ENCODE assay signal across 28 mouse cellular contexts in the genomic region with DNA sequence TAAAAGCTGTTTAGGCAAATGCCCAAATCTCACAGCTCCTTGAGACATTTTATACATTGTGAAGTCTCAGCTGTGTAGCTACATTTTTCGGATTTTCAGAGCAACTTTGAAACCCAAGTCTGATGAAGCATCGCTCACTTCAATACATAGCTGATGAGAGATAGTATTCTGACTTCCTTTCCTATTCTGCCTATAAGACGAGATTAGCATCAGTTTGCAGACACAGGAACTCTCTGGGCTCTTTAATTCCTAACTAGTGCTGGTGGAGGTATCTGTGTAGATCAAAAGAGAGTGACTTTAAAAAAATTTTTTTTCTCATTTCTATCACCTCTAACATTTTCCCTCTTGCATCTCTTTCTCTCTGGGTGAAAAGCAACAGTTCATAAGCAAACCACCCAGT. TPM values are rescaled to one million over a fixed set of nuclear protein-coding genes. Genes with fewer than 3 reads are reported as not detected.
DNase-seq lines count a peak whose midpoint lies in the region; ATAC-seq lines count a peak whose summit lies in the region.
"Had no signal": no experiment of that assay in that cellular context is flagged by ENCODE, and none has a peak within 500 bp of the region (broad histone marks: within the 10 kb centered on the region; RNA-seq: fewer than 3 reads in every experiment).

No protein-coding gene starts in this region.

- ATAC-seq in activated CD4-positive, CD25-positive, alpha-beta regulatory T cell, adult 4 months: peak; percentile 52
- ATAC-seq: forebrain, embryonic 14.5 days; forebrain, embryonic 16.5 days; Patski had no signal

- DNase-seq in CD4-positive, CD25-positive, alpha-beta regulatory T cell, adult 2 months (ENCODE audit: low read depth, low spot score): peak; percentile 25
- peak; percentile 53 for DNase-seq in naive thymus-derived CD4-positive, alpha-beta T cell, adult 2 months (ENCODE audit: low read depth)
- DNase-seq in urinary bladder, postnatal 14 days (ENCODE audit: low spot score): no peak
- no peak for DNase-seq in cerebellum, adult 9-10 months
- DNase-seq in adrenal gland, postnatal 25 days: no peak
- DNase-seq: adrenal gland, adult 2 months; adrenal gland, postnatal 10 days; adrenal gland, postnatal 36 days; cerebellum, adult 11-12 months; cerebellum, adult 2 months; cerebellum, adult 9-11 months; cerebellum, postnatal 14 days; cerebellum, postnatal 36 days; embryo, embryonic 11 days had no signal

RNA-seq across cellular contexts. Expression of gene Cd40lg, which starts 26.6 kb away (rescaled TPM):
- 10 to 100 TPM; 49.7 to 55.1 TPM for polyA plus RNA-seq in activated CD4-positive, CD25-positive, alpha-beta regulatory T cell, adult 4 months (2017; shearing (Covaris generic))
- total RNA-seq in adrenal gland, postnatal 25 days (2021): not detected in 2 replicates
- total RNA-seq: adrenal gland, adult 2 months; adrenal gland, postnatal 36 days; common myeloid progenitor, adult 5-6 weeks; G1E had no signal
- polyA plus RNA-seq: adrenal gland, adult 2 months; C2C12; cerebellum, adult 2 months; embryonic facial prominence, embryonic 11.5 days; embryonic facial prominence, embryonic 13.5 days; embryonic facial prominence, embryonic 15.5 days; erythroblast, embryonic 14.5 days; forebrain, embryonic 10.5 days; forebrain, embryonic 12.5 days; forebrain, embryonic 14.5 days; forebrain, embryonic 16.5 days; frontal cortex, adult 2 months; G1E; Patski had no signal

Comparison
In these comparisons a context has a peak if more than half of its experiments do, and no peak if none do; other contexts are left out.
1. DNase-seq: peak in CD4-positive, CD25-positive, alpha-beta regulatory T cell, adult 2 months (single experiment) and naive thymus-derived CD4-positive, alpha-beta T cell, adult 2 months (single experiment); none in urinary bladder, postnatal 14 days (single experiment), cerebellum, adult 9-10 months (single experiment) and adrenal gland, postnatal 25 days (single experiment).